Mouse (Mus musculus) neural tube, embryonic 14.5 days (tissue): Measurements from ENCODE around the gene Rhbdf2. TPM values are rescaled to one million over a fixed set of nuclear protein-coding genes. Genes with fewer than 3 reads are reported as not detected.

ENCODE experiments used
- ATAC-seq: fragments of 200-750 bp; cut with Nextera tagmentation; 2 replicates; pipeline ENCODE4 v1.8.0; 2017; ENCODE audit warnings: low read depth, mild to moderate bottlenecking, moderate TSS enrichment, moderate library complexity
- H3K27ac ChIP-seq: fragments of 300-500 bp; sonication (generic); 2 replicates; pipeline ENCODE4 v1.5.1; 2014; ENCODE audit warnings: low read depth, mild to moderate bottlenecking, control low read depth, low read length, moderate library complexity, mixed read lengths
- H3K27me3 ChIP-seq: fragments of 300-500 bp; sonication (generic); 2 replicates; pipeline ENCODE4 v1.6.1; 2014; ENCODE audit warnings: low read length; ENCODE audit not compliant: control insufficient read depth, insufficient read depth
- H3K36me3 ChIP-seq: fragments of 300-500 bp; sonication (generic); 2 replicates; pipeline ENCODE4 v1.6.1; 2014; ENCODE audit warnings: low read length, mixed read lengths; ENCODE audit not compliant: control insufficient read depth, insufficient read depth
- H3K4me1 ChIP-seq: fragments of 300-500 bp; sonication (generic); 2 replicates; pipeline ENCODE4 v1.6.1; 2014; ENCODE audit warnings: low read length; ENCODE audit not compliant: control insufficient read depth, insufficient read depth
- H3K4me2 ChIP-seq: fragments of 300-500 bp; sonication (generic); 2 replicates; pipeline ENCODE4 v1.6.1; 2014; ENCODE audit warnings: mild to moderate bottlenecking, low read depth, low read length, control low read depth
- H3K4me3 ChIP-seq: fragments of 300-500 bp; sonication (generic); 2 replicates; pipeline ENCODE4 v1.5.1; 2014; ENCODE audit warnings: low read depth, low read length, control low read depth, mixed read lengths
- H3K9ac ChIP-seq: fragments of 300-500 bp; sonication (generic); replicated peaks from 2 replicates; pipeline ENCODE4 v1.6.1; 2014; ENCODE audit warnings: low read depth, mild to moderate bottlenecking, control low read depth, low read length, mixed read lengths
- H3K9me3 ChIP-seq: fragments of 300-500 bp; sonication (generic); 2 replicates; pipeline ENCODE4 v1.6.1; 2016; ENCODE audit warnings: low read length; ENCODE audit not compliant: control insufficient read depth
- WGBS: fragments of 180-500 bp; shearing (Covaris S2); extraction: QIAGEN DNeasy Blood & Tissue Kit; methylation state at CpG from one replicate; pipeline ENCODE4 v1.1.7; 2014; 5-methylcytosine and 5-hydroxymethylcytosine counted together
- polyA plus RNA-seq: library from polyadenylated mRNA; unstranded; fragments of >200 nt; fragmentation: Nextera tagmentation; extraction: Ambion mirVana; gene quantifications from 2 replicates; pipeline ENCODE4 v1.2.1, GENCODE M21; 2014

The Rhbdf2 gene
- polyA plus RNA-seq, 1 experiment from 2014 or later, result 0.52 TPM

DNA sequence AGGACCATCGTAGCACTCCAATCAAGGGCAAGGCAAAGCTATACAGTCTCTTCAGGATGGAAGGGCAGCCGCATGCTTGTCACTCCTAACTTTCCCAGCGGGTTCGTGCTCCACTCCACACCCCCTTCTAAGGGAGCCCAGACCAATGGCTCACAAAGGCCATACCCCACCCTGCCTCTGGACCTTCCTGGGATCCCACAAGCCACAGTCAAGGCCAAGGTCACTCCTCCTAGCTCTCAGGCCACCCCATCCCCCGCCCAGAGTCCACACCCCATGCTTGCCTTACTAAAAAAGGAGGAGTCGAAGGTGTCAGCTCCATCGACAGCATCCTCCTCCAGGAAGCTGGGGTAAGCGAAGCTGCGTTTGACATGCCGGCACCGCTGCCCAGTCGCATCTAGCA is 22.7 kb downstream of the Rhbdf2 start:
- no peak for ATAC-seq
- no peak overlapping the region for H3K27ac ChIP-seq
- H3K4me3 ChIP-seq, result no peak overlapping the region
- no peaks in the 10 kb centered on the region for H3K9me3 ChIP-seq
- no peak overlapping the region for H3K9ac ChIP-seq
- no peaks in the 10 kb centered on the region for H3K27me3 ChIP-seq
- 92% methylated on average over 12 of the region's 12 CpGs for WGBS
- H3K4me2 ChIP-seq, result no peak overlapping the region
- H3K4me1 ChIP-seq, result no peaks in the 10 kb centered on the region
- H3K36me3 ChIP-seq, result no peaks in the 10 kb centered on the region

GRCm38 (mm10) chr11:116603339-116603738 is 23.5 kb downstream of the Rhbdf2 start:
- no peaks in the 10 kb centered on the region for H3K4me1 ChIP-seq
- H3K27ac ChIP-seq, result no peak overlapping the region
- H3K4me3 ChIP-seq, result no peak overlapping the region
- no peaks in the 10 kb centered on the region for H3K27me3 ChIP-seq
- no peak overlapping the region for H3K9ac ChIP-seq
- H3K9me3 ChIP-seq, result no peaks in the 10 kb centered on the region
- WGBS, result 87% methylated on average over 10 of the region's 10 CpGs
- H3K4me2 ChIP-seq, result no peak overlapping the region
- H3K36me3 ChIP-seq, result no peaks in the 10 kb centered on the region
- ATAC-seq, result no peak

DNA sequence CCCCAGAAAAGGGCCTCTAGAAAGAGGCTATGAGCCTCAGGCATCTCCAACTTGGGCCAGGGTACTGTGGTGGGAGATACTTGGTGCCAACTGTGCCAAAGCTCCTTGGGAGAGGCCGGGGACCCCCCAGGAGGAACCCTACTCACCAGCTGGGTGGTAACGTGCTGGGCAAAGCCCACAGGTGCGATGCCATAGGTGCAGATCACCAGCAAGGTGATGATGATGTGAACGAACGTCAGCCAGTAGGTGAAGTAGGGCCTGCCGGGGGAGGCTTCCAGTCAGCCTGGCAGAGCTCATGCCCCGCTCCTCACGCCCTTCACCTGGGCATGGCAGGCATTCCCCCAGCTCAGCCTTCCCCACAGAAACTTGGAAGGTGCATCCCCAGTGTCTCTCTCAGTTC is 24.8 kb downstream of the Rhbdf2 start:
- WGBS, result 88% methylated on average over 8 of the region's 8 CpGs
- ATAC-seq, result no peak
- no peaks in the 10 kb centered on the region for H3K9me3 ChIP-seq
- H3K4me3 ChIP-seq, result no peak overlapping the region
- no peaks in the 10 kb centered on the region for H3K27me3 ChIP-seq
- H3K27ac ChIP-seq, result no peak overlapping the region
- H3K36me3 ChIP-seq, result no peaks in the 10 kb centered on the region
- H3K4me2 ChIP-seq, result no peak overlapping the region
- no peaks in the 10 kb centered on the region for H3K4me1 ChIP-seq
- H3K9ac ChIP-seq, result no peak overlapping the region

GRCm38 (mm10) chr11:116601166-116601565 is 25.7 kb downstream of the Rhbdf2 start:
- Histone ChIP-seq H3K9me3 (no peaks in the 10 kb centered on the region), H3K27me3 (no peaks in the 10 kb centered on the region), H3K27ac (no peak overlapping the region), H3K4me2 (no peak overlapping the region), H3K36me3 (no peaks in the 10 kb centered on the region), H3K9ac (no peak overlapping the region), H3K4me3 (no peak overlapping the region), H3K4me1 (no peaks in the 10 kb centered on the region)
- ATAC-seq, result no peak
- 88% methylated on average over 8 of the region's 8 CpGs for WGBS

- WGBS, result 96% methylated on average over 15 of the region's 15 CpGs
- Histone ChIP-seq H3K36me3 (no peaks in the 10 kb centered on the region), H3K9me3 (no peaks in the 10 kb centered on the region)
Measured at GRCm38 (mm10) chr11:116599230-116599629, 27.6 kb downstream of the Rhbdf2 start.

GRCm38 (mm10) chr11:116598193-116598592 is 28.6 kb downstream of the Rhbdf2 start:
- no peaks in the 10 kb centered on the region for H3K9me3 ChIP-seq
- H3K27ac ChIP-seq, result no peak overlapping the region
- H3K4me1 ChIP-seq, result no peaks in the 10 kb centered on the region
- no peak overlapping the region for H3K4me3 ChIP-seq
- H3K36me3 ChIP-seq, result no peaks in the 10 kb centered on the region
- H3K9ac ChIP-seq, result no peak overlapping the region
- ATAC-seq, result no peak
- no peak overlapping the region for H3K4me2 ChIP-seq
- no peaks in the 10 kb centered on the region for H3K27me3 ChIP-seq
- 83% methylated on average over 8 of the region's 8 CpGs for WGBS

More at GRCm38 (mm10) chr11:116599230-116599629, 27.6 kb downstream of the Rhbdf2 start:
- Histone ChIP-seq H3K4me1 (no peaks in the 10 kb centered on the region), H3K9ac (no peak overlapping the region), H3K4me3 (no peak overlapping the region), H3K27me3 (no peaks in the 10 kb centered on the region), H3K27ac (no peak overlapping the region), H3K4me2 (no peak overlapping the region)
- ATAC-seq, result no peak

DNA sequence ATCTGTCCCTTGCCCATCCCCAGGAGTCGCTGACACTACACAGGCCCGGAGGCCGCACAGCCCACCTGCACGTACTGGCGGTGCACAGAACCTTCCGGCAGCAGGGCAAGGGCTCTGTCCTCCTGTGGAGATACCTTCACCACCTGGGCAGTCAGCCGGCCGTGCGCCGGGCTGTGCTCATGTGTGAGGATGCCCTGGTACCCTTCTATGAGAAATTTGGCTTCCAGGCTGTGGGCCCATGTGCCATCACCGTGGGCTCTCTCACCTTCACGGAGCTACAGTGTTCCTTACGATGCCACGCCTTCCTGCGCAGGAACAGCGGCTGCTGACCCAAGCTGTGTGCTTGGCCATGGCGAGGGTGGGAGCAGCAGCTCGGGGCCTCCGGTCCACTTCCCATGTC is 30.1 kb downstream of the Rhbdf2 start:
- Histone ChIP-seq H3K27ac (no peak overlapping the region), H3K36me3 (no peaks in the 10 kb centered on the region), H3K4me1 (no peaks in the 10 kb centered on the region), H3K4me2 (no peak overlapping the region), H3K4me3 (no peak overlapping the region), H3K9me3 (no peaks in the 10 kb centered on the region), H3K9ac (no peak overlapping the region), H3K27me3 (no peaks in the 10 kb centered on the region)
- ATAC-seq, result no peak
- 92% methylated on average over 19 of the region's 19 CpGs for WGBS

DNA sequence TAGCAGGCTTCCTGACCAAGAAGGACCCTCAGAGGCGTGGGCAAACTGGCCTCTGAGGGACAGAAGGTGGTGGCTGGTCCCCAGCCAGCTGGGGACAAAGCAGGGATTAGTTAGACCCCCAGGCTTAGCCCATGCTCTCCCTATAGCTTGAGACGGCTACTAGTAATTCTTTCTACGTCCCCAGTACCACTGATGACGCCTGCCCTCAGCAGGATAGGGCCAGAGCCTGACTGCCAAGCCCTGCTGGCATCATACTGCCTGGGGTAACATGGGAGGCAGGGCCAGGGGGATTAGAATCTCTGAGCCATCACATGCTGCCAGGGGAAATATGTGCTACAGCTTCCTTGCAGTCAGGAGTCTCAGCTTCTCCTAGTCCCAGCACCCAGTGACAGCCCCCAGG is 33.5 kb downstream of the Rhbdf2 start:
- H3K9me3 ChIP-seq, result no peaks in the 10 kb centered on the region
- no peak overlapping the region for H3K4me3 ChIP-seq
- WGBS, result 55% methylated on average over 4 of the region's 4 CpGs
- no peak overlapping the region for H3K27ac ChIP-seq
- no peak overlapping the region for H3K4me2 ChIP-seq
- ATAC-seq, result no peak
- H3K36me3 ChIP-seq, result no peaks in the 10 kb centered on the region
- H3K4me1 ChIP-seq, result 0 out of 2 replicates have a peak, but pooled peaks cover 10% of the 10 kb centered on the region
- no peak overlapping the region for H3K9ac ChIP-seq
- no peaks in the 10 kb centered on the region for H3K27me3 ChIP-seq

DNA sequence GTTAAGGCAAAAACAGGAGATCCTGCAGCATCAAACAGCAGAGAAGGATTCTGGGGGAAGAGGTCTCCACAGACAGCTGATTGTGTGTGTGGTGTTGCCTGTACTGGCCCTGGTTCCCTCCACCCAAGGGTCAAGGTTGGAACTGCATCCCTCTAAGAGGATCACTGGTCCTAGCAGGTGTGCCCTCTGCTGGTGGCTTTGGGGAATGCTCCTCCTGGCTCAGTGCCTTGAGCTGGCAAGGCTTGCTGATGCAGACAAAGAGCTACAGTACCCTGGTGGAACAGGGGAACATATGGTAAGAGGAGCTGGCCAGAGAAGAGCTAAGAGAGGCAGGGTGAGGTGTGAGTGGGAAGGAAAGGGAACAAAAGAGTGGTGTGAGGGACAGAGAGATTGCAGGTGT is 34.4 kb downstream of the Rhbdf2 start:
- Histone ChIP-seq H3K4me3 (no peak overlapping the region), H3K9ac (no peak overlapping the region), H3K9me3 (no peaks in the 10 kb centered on the region), H3K4me1 (0 out of 2 replicates have a peak, but pooled peaks cover 10% of the 10 kb centered on the region), H3K4me2 (no peak overlapping the region), H3K27me3 (no peaks in the 10 kb centered on the region), H3K27ac (peak overlapping the region; percentile 75), H3K36me3 (no peaks in the 10 kb centered on the region)
- ATAC-seq, result peak; percentile 74

- Histone ChIP-seq H3K27me3 (no peaks in the 10 kb centered on the region), H3K4me1 (0 out of 2 replicates have a peak, but pooled peaks cover 10% of the 10 kb centered on the region), H3K9ac (no peak overlapping the region), H3K4me3 (no peak overlapping the region), H3K4me2 (no peak overlapping the region), H3K36me3 (no peaks in the 10 kb centered on the region), H3K9me3 (no peaks in the 10 kb centered on the region), H3K27ac (no peak overlapping the region)
- no peak for ATAC-seq
- 83% methylated on average over 4 of the region's 4 CpGs for WGBS
Measured at GRCm38 (mm10) chr11:116591621-116592020, 35.2 kb downstream of the Rhbdf2 start.
